Mouse (Mus musculus) kidney, postnatal 4 days (tissue): ENCODE data around the gene Bhlha15.

Experiments
- DNase-seq, 2 experiments: peaks; one replicate each; pipeline ENCODE4 v3.0.0; 2021; ENCODE audit warnings: mixed read lengths in 2 of 2

The Bhlha15 gene

GRCm38 (mm10) chr5:144189950-144190583 is at the start of gene Bhlha15:
TSS of gene Bhlha15 (plus strand) at chr5:144190286.
- DNase-seq = peak; percentile 72 to 80

DNA sequence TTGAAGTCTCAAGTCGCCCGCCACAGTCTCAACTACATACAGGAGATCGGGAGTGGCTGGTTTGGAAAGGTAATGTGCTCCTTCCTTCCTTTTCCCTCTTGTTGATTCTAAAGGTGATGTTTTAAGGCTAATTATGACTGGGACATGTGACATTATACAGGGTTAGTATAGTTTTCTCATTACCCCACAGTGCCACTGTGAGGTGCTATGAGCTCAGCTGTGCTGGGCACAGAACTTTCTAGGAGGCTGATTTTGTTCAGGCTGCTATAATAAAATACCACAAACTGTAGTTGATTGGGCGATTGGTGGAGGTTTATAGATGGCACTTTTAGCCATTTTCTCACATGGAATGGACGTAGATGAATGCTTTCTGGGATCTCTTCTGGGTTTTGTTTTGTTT is 46.6 kb upstream of the Bhlha15 start:
- DNase-seq = no peak

DNA sequence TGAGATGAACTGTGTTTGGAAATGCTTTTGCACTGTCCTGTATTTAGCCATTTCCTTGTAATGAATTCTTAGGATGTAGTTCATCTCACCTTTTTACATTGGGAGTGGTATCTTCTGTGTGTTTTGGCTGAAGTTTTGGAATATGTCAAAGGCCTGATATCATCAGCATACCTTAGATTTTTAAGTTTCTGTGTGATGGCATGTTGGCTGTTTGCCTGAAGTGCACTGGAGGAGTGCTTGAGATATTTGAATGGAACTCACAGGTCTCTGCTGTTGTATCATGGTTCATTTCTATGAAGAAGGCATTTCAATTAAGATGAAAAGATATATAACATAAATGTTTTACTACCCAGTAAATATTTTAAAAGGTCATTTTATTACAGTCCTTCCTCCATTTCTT is 43.2 kb upstream of the Bhlha15 start:
- no peak for DNase-seq

DNA sequence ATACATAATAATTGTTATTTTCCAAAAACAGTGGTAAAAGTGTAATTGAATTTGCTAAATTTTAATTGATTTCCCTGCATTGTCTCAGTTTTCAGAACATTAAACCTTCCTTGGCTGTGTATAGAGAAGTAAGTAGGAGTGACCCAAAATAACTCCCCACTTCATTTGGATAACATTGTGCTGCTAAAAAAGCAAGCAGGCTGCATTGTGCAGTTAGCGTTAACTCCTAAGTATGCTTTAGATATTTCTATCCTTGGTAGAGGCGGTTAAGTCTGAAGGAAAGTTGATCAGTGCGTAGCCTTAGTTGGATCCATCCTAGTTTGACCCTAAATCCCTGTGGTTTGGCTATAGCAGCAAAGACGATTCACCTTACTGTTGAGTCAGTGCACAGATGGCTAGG is 40.6 kb upstream of the Bhlha15 start:
- no peak for DNase-seq

DNA sequence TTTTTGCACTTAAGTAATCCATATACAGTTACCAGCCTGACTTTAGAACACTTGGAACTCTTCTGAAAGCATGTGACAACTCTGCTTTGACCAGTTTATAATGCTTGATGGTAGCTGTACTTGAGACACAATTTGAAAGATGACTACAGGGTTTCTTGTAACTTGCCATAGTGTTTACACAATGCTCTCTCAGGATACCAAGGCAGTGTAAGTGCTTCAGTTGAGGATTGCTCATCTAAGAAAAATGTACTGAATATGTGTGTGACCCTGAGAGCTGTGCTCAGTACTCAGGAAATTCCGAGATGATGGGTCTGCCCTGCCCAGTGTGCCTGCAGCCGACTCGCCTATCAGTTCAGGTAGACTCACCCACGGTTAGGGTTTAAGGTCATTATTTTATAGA is 38.8 kb upstream of the Bhlha15 start:
- DNase-seq = no peak

GRCm38 (mm10) chr5:144154528-144154927 is 35.6 kb upstream of the Bhlha15 start:
- DNase-seq = peak; percentile 64 to 74

- DNase-seq = peak; percentile 67 to 75
Measured at GRCm38 (mm10) chr5:144158604-144159003, 31.5 kb upstream of the Bhlha15 start.

GRCm38 (mm10) chr5:144159137-144159536 is 30.9 kb upstream of the Bhlha15 start:
- no peak for DNase-seq

DNA sequence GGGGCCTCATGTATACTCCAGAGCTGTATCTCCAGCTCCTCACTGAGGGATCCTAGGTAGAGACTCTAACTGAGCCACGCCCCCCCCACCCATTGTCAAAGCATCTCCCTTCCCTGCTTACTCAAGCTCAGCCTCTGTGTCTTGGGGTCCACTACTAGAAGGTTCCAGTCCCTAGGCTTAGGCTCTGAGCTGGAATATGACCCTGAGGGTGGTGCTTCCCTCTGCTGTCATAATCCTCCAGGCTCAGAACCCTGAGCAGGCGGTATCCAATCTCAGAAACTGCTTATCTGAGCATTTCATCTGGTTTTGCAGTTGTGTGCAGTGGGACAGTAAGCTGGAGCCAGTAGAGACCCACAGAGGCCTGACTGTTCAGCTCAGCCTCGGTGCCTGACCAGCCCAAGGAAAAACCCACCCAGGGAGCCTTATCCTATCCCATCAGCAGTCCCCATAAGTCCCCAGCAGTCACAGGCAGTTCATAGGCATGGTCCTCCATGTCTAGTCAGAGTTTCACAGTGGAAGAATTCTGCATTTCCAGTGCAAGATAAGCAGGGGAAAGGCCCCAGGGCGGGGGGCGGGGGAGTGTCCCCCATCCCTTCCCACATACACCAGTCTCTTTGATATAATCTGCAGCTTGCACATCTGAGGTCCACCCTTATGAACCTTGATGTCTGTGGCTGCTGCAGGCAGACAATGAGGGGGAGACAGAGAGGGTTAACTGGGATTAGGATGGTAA is 27.8 kb upstream of the Bhlha15 start:
- DNase-seq = no peak

- DNase-seq = peak; percentile 66 to 79
Measured at GRCm38 (mm10) chr5:144162813-144163517, 27.1 kb upstream of the Bhlha15 start.

GRCm38 (mm10) chr5:144165756-144166155 is 24.3 kb upstream of the Bhlha15 start:
- no peak for DNase-seq

- DNase-seq = peak in 1 of 2 experiments; percentile 29
Measured at GRCm38 (mm10) chr5:144169275-144169975, 20.7 kb upstream of the Bhlha15 start.

DNA sequence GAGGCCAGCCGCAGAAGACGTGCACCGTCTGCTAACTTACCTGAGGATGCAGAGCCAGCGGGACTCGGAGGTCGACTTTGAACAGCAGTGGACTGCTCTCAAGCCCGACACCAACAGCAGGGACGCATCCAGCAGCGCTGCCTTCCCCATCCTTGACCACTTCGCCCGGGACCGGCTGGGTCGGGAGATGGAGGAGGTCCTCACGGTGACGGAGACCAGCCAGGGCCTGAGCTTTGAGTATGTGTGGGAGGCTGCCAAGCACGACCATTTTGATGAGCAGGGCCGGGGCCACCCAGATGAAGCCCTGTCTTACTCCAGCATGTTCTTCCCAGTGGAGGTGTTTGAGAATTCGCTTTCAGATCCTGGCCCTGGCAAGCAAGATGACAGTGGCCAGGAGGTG is 16.4 kb upstream of the Bhlha15 start:
- no peak for DNase-seq

DNA sequence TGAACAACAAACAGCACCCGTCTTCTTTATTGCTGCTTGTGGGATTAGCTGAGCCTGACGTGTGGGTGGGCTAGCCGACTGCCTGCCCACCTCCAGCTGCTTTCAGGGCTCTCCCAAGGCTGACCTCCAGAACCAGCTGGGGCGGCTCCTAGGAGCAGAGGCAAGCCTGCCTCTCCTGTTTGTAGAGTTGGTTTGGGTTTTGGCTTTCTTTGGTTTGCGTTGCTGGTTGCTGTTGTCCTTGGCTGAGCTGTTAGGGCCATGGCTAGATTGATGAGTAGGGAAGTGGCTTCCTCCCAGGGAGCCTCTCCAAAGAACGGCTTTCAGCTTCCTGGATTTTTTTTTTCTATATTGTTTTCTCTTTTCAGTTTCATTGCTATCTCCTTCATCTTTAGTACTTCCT is 11.9 kb upstream of the Bhlha15 start:
- DNase-seq = no peak

GRCm38 (mm10) chr5:144181249-144181648 is 8.8 kb upstream of the Bhlha15 start:
- no peak for DNase-seq

- no peak for DNase-seq
Measured at GRCm38 (mm10) chr5:144182542-144183247, 7.4 kb upstream of the Bhlha15 start.

DNA sequence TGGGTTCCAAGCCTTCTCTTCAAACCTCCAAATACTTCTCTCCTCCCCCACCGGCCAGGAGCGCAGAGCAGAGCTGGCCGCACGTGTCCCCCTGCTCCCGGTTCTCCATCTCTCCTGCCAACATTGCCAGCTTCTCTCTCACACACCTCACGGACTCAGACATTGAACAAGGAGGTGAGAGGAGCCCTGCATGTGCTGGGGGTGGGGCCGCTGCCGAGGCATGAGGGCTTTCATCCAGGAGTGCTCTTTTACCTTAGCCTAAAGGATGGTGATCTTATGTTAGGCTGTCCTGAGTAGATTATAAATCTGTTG is 6.9 kb upstream of the Bhlha15 start:
- no peak for DNase-seq

DNA sequence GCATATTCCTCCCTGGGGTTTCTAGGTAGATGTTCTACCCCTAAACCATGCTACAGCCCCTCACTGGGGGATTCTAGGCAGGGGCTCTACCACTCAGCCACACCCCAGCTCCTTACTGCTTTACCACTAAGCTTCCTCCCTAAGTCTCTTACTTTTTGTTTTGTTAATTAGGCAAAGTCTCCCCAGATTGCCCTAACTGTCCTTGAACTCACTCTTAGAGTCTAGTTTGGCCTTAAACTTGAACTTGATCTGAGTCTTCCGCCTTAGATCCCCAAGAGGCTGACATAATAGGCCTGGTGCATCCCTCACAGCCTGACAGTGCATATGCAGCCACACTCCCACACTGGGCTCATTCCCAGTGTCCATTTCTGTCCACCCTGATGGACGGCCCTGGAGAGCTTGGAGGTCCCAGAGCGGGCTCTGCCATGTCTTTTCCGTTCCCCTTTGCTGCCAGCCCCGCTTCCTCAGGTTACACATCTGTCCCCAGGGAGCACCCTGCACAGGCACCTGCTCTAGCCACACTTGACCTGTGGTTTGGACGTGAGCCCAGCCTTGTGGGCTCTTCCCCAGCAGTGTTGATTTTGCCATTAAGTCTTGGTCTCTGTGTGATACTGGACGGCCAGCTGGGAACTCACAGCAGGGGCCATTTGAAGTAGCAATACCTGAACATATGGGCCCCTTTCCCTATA is 6.3 kb upstream of the Bhlha15 start:
- no peak for DNase-seq

DNA sequence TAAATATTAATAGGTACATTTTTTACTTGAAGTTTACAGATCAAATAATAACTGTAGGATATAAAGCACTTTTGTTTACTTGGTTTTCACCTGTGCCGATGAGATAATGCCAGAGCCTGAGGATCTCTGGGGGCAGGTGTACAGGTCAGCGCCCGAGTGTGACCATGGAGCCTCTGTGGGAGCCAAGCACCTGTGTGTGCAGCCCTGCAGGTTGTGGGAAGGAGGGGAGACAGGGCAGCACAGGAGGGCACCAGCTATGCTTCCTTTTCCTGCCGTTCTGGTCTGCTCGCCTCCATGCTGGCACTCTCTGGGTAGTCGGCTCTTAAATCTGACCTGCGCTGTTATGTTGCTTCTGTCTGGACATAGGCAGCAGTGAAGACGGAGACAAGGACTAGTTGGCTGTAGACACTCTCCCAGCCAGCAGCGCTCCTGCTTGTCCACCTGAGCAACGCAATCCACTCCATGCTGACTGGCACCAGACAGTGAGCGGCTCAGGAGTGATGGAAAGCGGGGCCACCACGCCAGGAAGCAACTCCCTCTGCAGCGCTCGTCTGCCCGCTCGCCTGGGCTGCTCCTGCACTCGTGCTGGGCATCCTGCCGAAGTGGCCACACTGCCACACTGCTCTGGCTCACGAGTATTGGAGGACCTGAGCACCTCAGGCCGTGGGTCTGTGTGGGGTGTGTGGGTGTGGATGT is 5.6 kb upstream of the Bhlha15 start:
- no peak for DNase-seq

DNA sequence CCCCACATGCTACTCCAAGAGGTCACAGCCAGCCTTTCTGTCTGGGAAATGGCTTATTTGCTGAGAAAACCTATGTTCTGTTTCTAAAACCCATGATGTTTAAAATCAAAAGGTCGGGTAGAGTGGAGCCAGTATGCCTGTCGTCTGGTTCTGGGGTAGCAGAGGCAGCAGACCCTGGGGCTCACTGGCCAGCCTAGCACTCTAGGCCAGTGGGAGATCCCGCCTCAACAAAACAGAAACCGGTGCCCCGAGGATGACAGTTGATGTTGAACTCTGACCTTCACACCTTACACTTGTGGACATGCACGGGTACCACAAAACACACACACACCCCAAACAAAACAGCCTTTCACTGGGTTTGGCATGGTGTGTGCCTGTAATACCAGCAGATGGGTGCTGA is 1.7 kb upstream of the Bhlha15 start:
- no peak for DNase-seq

DNA sequence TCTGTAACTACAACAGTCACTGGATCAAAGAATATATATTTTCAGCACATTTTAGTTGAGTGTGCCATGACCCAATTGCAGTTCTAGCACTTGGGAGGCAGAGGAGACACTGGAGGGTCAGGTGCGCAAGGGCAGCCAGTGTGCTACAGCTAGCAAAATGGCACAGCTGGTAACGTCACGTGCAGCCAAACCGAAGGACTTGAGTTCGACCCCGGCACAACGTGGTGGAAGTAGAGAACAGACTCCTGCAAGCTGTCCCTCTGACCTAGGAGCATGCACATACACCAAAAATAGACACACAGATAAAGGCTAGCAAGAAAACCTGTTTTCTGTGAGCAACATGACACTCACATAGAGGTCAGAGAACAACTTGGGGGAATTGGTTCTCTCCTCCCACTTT is 759 bp upstream of the Bhlha15 start:
- no peak for DNase-seq

DNA sequence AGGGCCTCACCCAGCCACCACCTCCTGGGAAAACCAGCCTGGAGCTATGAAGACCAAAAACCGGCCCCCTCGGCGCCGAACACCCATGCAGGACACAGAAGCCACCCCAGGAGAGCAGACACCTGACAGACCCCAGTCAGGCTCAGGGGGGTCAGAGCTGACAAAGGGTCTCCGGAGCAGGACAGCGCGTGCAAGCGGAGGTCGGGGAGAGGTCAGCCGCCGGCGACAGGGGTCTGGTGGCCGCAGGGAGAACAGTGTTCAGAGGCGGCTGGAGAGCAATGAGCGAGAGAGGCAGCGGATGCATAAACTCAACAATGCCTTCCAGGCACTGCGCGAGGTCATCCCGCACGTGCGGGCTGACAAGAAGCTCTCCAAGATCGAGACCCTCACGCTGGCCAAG is 940 bp downstream of the Bhlha15 start:
- DNase-seq = no peak
